Comparison of ENCODE assay signal across 7 mouse cellular contexts in the genomic region with DNA sequence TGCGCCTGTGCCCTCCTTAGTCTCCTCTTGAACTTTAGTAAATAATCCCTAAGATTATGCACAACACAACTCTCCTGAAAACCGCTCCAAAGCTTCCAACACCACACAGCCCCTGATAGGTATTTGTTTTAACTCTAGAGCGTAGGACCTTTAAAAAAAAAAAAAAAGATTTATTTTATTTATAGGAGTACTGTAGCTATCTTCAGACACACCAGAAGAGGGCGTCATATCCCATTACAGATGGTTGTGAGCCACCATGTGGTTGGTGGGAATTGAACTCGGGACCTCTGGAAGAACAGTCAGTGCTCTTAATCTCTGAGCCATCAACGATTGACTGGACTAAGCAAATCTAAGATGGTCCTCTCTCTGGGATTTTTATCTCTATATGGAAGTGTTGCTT. TPM values are rescaled to one million over a fixed set of nuclear protein-coding genes. Genes with fewer than 3 reads are reported as not detected.
DNase-seq lines count a peak whose midpoint lies in the region; ATAC-seq lines count a peak whose summit lies in the region.

No protein-coding gene starts in this region.

- H3K36me3 ChIP-seq in lung, embryonic 16.5 days (ENCODE audit: control insufficient read depth, insufficient read depth, low read length) = no peaks in the 10 kb centered on the region
- no peaks in the 10 kb centered on the region for H3K36me3 ChIP-seq in forebrain, embryonic 13.5 days (ENCODE audit: poor library complexity, severe bottlenecking)
- H3K36me3 ChIP-seq in limb, embryonic 15.5 days = no peaks in the 10 kb centered on the region
- no peaks in the 10 kb centered on the region for H3K36me3 ChIP-seq in stomach, embryonic 16.5 days (ENCODE audit: control insufficient read depth, insufficient read depth, low read length)

- no peak; the same call in 1 of the 2 replicates for ATAC-seq in lung, embryonic 16.5 days (ENCODE audit: low read depth)
- no peak for ATAC-seq in forebrain, embryonic 13.5 days
- no peak for ATAC-seq in limb, embryonic 15.5 days (ENCODE audit: insufficient number of reproducible peaks, low FRiP score, low TSS enrichment, low read depth)
- no peak for ATAC-seq in stomach, embryonic 16.5 days (ENCODE audit: insufficient read depth, low FRiP score)

- peak overlapping the region; percentile 64 for H3K4me3 ChIP-seq in lung, embryonic 16.5 days (ENCODE audit: low read length)
- peak overlapping the region; percentile 63 for H3K4me3 ChIP-seq in forebrain, embryonic 13.5 days
- H3K4me3 ChIP-seq in limb, embryonic 15.5 days = peak overlapping the region; percentile 54
- H3K4me3 ChIP-seq in stomach, embryonic 16.5 days (replicated peaks; ENCODE audit: low read length) = peak overlapping the region; percentile 62

- no peak for DNase-seq in lung, postnatal 4 days
- DNase-seq in thymus, postnatal 36 days = no peak
- no peak for DNase-seq in embryo, embryonic 11 days

- H3K4me1 ChIP-seq in lung, embryonic 16.5 days (replicated peaks; ENCODE audit: control insufficient read depth, insufficient read depth, low read length) = peaks cover 8% of the 10 kb centered on the region; the same call in 1 of the 2 replicates
- peaks cover 5% of the 10 kb centered on the region; the same call in 1 of the 2 replicates for H3K4me1 ChIP-seq in forebrain, embryonic 13.5 days
- H3K4me1 ChIP-seq in limb, embryonic 15.5 days = peaks cover 6% of the 10 kb centered on the region; the same call in 1 of the 2 replicates
- no peaks in the 10 kb centered on the region for H3K4me1 ChIP-seq in stomach, embryonic 16.5 days (ENCODE audit: control insufficient read depth, insufficient read depth, low read length)

- WGBS in lung, embryonic 16.5 days = 52% methylated on average over 6 of the region's 6 CpGs
- WGBS in forebrain, embryonic 13.5 days = 78% methylated on average over 6 of the region's 6 CpGs
- 67% methylated on average over 6 of the region's 6 CpGs for WGBS in limb, embryonic 15.5 days
- WGBS in stomach, embryonic 16.5 days = 63% methylated on average over 6 of the region's 6 CpGs

- H3K27ac ChIP-seq in lung, embryonic 16.5 days (ENCODE audit: low read length) = no peak overlapping the region
- no peak overlapping the region for H3K27ac ChIP-seq in forebrain, embryonic 13.5 days
- no peak overlapping the region for H3K27ac ChIP-seq in limb, embryonic 15.5 days
- H3K27ac ChIP-seq in stomach, embryonic 16.5 days (ENCODE audit: low read length) = no peak overlapping the region

- H3K9me3 ChIP-seq in lung, embryonic 16.5 days (ENCODE audit: control insufficient read depth, low read length) = no peaks in the 10 kb centered on the region
- no peaks in the 10 kb centered on the region for H3K9me3 ChIP-seq in forebrain, embryonic 13.5 days (replicated peaks)
- H3K9me3 ChIP-seq in limb, embryonic 15.5 days = no peaks in the 10 kb centered on the region
- H3K9me3 ChIP-seq in stomach, embryonic 16.5 days (replicated peaks; ENCODE audit: control insufficient read depth, low read length) = no peaks in the 10 kb centered on the region

- peak overlapping the region; percentile 84 for H3K4me2 ChIP-seq in lung, embryonic 16.5 days (ENCODE audit: low read depth, low read length)
- peak overlapping the region; percentile 70 for H3K4me2 ChIP-seq in forebrain, embryonic 13.5 days
- H3K4me2 ChIP-seq in limb, embryonic 15.5 days = peak overlapping the region; percentile 58
- H3K4me2 ChIP-seq in stomach, embryonic 16.5 days (ENCODE audit: low read depth, low read length) = peak overlapping the region; percentile 79

- peak overlapping the region; percentile 73 for H3K9ac ChIP-seq in lung, embryonic 16.5 days (ENCODE audit: low read length)
- no peak overlapping the region for H3K9ac ChIP-seq in forebrain, embryonic 13.5 days
- no peak overlapping the region for H3K9ac ChIP-seq in limb, embryonic 15.5 days
- peak overlapping the region; percentile 74; the same call in 1 of the 2 replicates for H3K9ac ChIP-seq in stomach, embryonic 16.5 days (ENCODE audit: low read length)

- no peaks in the 10 kb centered on the region for H3K27me3 ChIP-seq in lung, embryonic 16.5 days (ENCODE audit: control insufficient read depth, insufficient read depth, low read depth, low read length)
- no peaks in the 10 kb centered on the region for H3K27me3 ChIP-seq in forebrain, embryonic 13.5 days
- no peaks in the 10 kb centered on the region for H3K27me3 ChIP-seq in limb, embryonic 15.5 days
- H3K27me3 ChIP-seq in stomach, embryonic 16.5 days (ENCODE audit: control insufficient read depth, insufficient read depth, low read length) = no peaks in the 10 kb centered on the region

RNA-seq across cellular contexts. Expression of a gene that starts 0.9 kb away (rescaled TPM):
- 6.9 and 7.0 TPM in 2 replicates for polyA plus RNA-seq in lung, embryonic 16.5 days (2015; fragmentation: Nextera tagmentation; extraction: Ambion mirVana)
- polyA plus RNA-seq in forebrain, embryonic 13.5 days (2015; fragmentation: Nextera tagmentation; extraction: Ambion mirVana) = 3.7 TPM in 2 replicates
- 5.5 and 5.7 TPM in 2 replicates for polyA plus RNA-seq in limb, embryonic 15.5 days (2015; fragmentation: Nextera tagmentation; extraction: Ambion mirVana)
- 5.4 and 5.5 TPM in 2 replicates for polyA plus RNA-seq in stomach, embryonic 16.5 days (2015; fragmentation: Nextera tagmentation; extraction: Ambion mirVana)

RNA-seq across cellular contexts. Expression of a gene that starts 9.8 kb away (rescaled TPM):
- 78.9 and 152 TPM in 2 replicates for polyA plus RNA-seq in lung, embryonic 16.5 days (2015; fragmentation: Nextera tagmentation; extraction: Ambion mirVana)
- polyA plus RNA-seq in forebrain, embryonic 13.5 days (2015; fragmentation: Nextera tagmentation; extraction: Ambion mirVana) = 115 TPM in 2 replicates
- polyA plus RNA-seq in limb, embryonic 15.5 days (2015; fragmentation: Nextera tagmentation; extraction: Ambion mirVana) = 71.0 and 73.1 TPM in 2 replicates
- 71.9 and 216 TPM in 2 replicates for polyA plus RNA-seq in stomach, embryonic 16.5 days (2015; fragmentation: Nextera tagmentation; extraction: Ambion mirVana)

RNA-seq across cellular contexts. Expression of a gene that starts 25.9 kb away (rescaled TPM):
- not detected in 2 replicates for polyA plus RNA-seq in lung, embryonic 16.5 days (2015; fragmentation: Nextera tagmentation; extraction: Ambion mirVana)
- polyA plus RNA-seq in forebrain, embryonic 13.5 days (2015; fragmentation: Nextera tagmentation; extraction: Ambion mirVana) = not detected in 2 replicates
- 0.10 TPM in 1 of 2 replicates, not detected in the other for polyA plus RNA-seq in limb, embryonic 15.5 days (2015; fragmentation: Nextera tagmentation; extraction: Ambion mirVana)
- not detected in 2 replicates for polyA plus RNA-seq in stomach, embryonic 16.5 days (2015; fragmentation: Nextera tagmentation; extraction: Ambion mirVana)

RNA-seq across cellular contexts. Expression of a gene that starts 39.6 kb away (rescaled TPM):
- 44.7 and 56.1 TPM in 2 replicates for polyA plus RNA-seq in lung, embryonic 16.5 days (2015; fragmentation: Nextera tagmentation; extraction: Ambion mirVana)
- polyA plus RNA-seq in forebrain, embryonic 13.5 days (2015; fragmentation: Nextera tagmentation; extraction: Ambion mirVana) = 51.0 and 52.2 TPM in 2 replicates
- 63.9 and 67.0 TPM in 2 replicates for polyA plus RNA-seq in limb, embryonic 15.5 days (2015; fragmentation: Nextera tagmentation; extraction: Ambion mirVana)
- polyA plus RNA-seq in stomach, embryonic 16.5 days (2015; fragmentation: Nextera tagmentation; extraction: Ambion mirVana) = 53.2 and 60.8 TPM in 2 replicates

RNA-seq across cellular contexts. Expression of a gene that starts 39.6 kb away (rescaled TPM):
- 254 and 283 TPM in 2 replicates for polyA plus RNA-seq in lung, embryonic 16.5 days (2015; fragmentation: Nextera tagmentation; extraction: Ambion mirVana)
- polyA plus RNA-seq in forebrain, embryonic 13.5 days (2015; fragmentation: Nextera tagmentation; extraction: Ambion mirVana) = 228 and 243 TPM in 2 replicates
- 217 and 241 TPM in 2 replicates for polyA plus RNA-seq in limb, embryonic 15.5 days (2015; fragmentation: Nextera tagmentation; extraction: Ambion mirVana)
- 273 and 292 TPM in 2 replicates for polyA plus RNA-seq in stomach, embryonic 16.5 days (2015; fragmentation: Nextera tagmentation; extraction: Ambion mirVana)

Comparison
In these comparisons a context has a peak if more than half of its experiments do, and no peak if none do; other contexts are left out.
1. H3K9ac ChIP-seq: peak in lung, embryonic 16.5 days (single experiment) and stomach, embryonic 16.5 days (single experiment); none in forebrain, embryonic 13.5 days (single experiment) and limb, embryonic 15.5 days (single experiment).
2. Peak in every context shown above with its lines, with median percentiles within 50 percentile points of each other: H3K4me2 ChIP-seq and H3K4me3 ChIP-seq.